Mouse (Mus musculus) C2C12 (cell line): Measurements from ENCODE around the gene Mecom. TPM values are rescaled to one million over a fixed set of nuclear protein-coding genes. Genes with fewer than 3 reads are reported as not detected.

Experiments
- H3K27me3 ChIP-seq: one replicate; pipeline ENCODE4 v1.6.1; 2011; ENCODE audit not compliant: control insufficient read depth, insufficient read depth, insufficient read length
- H3K36me3 ChIP-seq: one replicate; pipeline ENCODE4 v1.6.1; 2011; ENCODE audit not compliant: control insufficient read depth, insufficient read depth
- H3K4me3 ChIP-seq: one replicate; pipeline ENCODE4 v1.5.1; 2011; ENCODE audit warnings: mild to moderate bottlenecking, control low read depth; ENCODE audit not compliant: poor library complexity, insufficient read depth, severe bottlenecking
- H3K79me2 ChIP-seq: one replicate; pipeline ENCODE4 v1.6.1; 2011; ENCODE audit not compliant: control insufficient read depth, insufficient read depth
- H3K79me3 ChIP-seq: one replicate; pipeline ENCODE4 v1.6.1; 2011; ENCODE audit warnings: low read depth, control low read depth
- H3ac ChIP-seq: one replicate; pipeline ENCODE3; 2011; ENCODE audit warnings: low read depth; ENCODE audit not compliant: control insufficient read depth, insufficient read length
- CEBPB ChIP-seq: IDR thresholded peaks from one replicate; pipeline ENCODE4 v1.6.1; 2011; ENCODE audit warnings: low read depth, mild to moderate bottlenecking, control low read depth, moderate library complexity
- CTCF ChIP-seq: IDR thresholded peaks from one replicate; pipeline ENCODE4 v1.5.1; 2011; ENCODE audit not compliant: control insufficient read depth, insufficient read depth, insufficient read length
- FOSL1 ChIP-seq: IDR thresholded peaks from one replicate; pipeline ENCODE4 v1.8.0; 2011; ENCODE audit warnings: mild to moderate bottlenecking, low read length; ENCODE audit not compliant: poor library complexity, insufficient read depth, severe bottlenecking
- MAX ChIP-seq: IDR thresholded peaks from one replicate; pipeline ENCODE4 v1.6.1; 2011; ENCODE audit warnings: mild to moderate bottlenecking, control low read depth
- MYOD1 ChIP-seq: IDR thresholded peaks from one replicate; pipeline ENCODE4 v1.6.1; 2011; ENCODE audit warnings: low read depth; ENCODE audit not compliant: control insufficient read depth, insufficient read length
- MYOG ChIP-seq: IDR thresholded peaks from one replicate; pipeline ENCODE4 v1.6.1; 2011; ENCODE audit not compliant: control insufficient read depth, insufficient read length; ENCODE audit errors: extremely low read depth
- USF1 ChIP-seq: IDR thresholded peaks from one replicate; pipeline ENCODE4 v1.6.1; 2011; ENCODE audit warnings: low read depth, mild to moderate bottlenecking, control low read depth, moderate library complexity
- polyA plus RNA-seq: library from polyadenylated mRNA; unstranded; fragments of >200 nt; fragmentation: generic; extraction: Trizol; gene quantifications from one replicate; pipeline ENCODE4 v1.2.1, GENCODE M21; 2012; ENCODE audit warnings: missing spikeins

The Mecom gene
- polyA plus RNA-seq, 1 experiment = 1.3 TPM

DNA sequence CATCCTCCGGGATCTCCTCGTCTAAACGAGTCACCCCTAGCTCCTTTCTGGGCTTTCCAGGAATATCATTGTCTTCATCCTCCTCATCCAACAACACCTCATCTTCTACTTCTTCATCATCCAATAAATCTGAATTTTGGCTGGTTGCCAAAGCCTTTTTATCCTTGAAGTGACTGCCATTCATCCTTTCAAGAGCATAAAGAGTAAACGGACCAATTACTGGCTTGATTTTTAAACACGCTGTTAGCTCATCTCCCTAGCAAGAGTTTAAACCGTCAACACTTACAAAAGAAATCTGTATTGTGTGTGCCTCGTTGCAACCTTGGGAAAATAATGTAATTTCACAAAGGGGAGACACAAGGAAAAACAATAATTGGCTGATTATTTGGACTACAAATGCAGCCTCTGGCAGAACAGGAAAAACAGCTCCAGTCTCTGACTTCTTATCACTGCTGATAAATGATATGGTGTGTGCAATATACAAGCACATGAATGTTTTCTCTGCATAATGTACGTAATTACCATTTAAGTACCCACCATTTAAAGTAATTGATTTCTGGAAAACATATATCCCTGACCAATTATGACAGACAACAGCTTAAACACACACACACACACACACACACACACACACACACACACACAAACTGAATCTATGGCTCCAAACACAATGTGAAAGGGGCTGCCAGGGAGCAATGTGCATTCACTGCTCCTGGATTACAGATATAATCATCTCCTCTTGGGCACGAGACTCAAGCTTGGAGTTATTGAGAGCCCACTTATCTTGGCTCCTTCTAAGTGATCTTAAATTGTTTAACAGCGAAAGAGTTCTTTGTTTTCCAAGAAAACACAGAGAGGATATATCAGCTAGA, 590.2 kb downstream of the Mecom start:
- TF ChIP-seq MYOD1 (no peak), USF1 (no peak), MYOG (no peak), CTCF (no peak), FOSL1 (no peak), CEBPB (no peak), MAX (no peak)
- no peaks in the 10 kb centered on the region for H3K79me3 ChIP-seq
- H3K79me2 ChIP-seq = no peaks in the 10 kb centered on the region
- H3K36me3 ChIP-seq = no peaks in the 10 kb centered on the region
- no peak overlapping the region for H3ac ChIP-seq
- no peaks in the 10 kb centered on the region for H3K27me3 ChIP-seq
- H3K4me3 ChIP-seq = no peak overlapping the region

- Histone ChIP-seq H3K4me3 (no peak overlapping the region), H3K79me2 (no peaks in the 10 kb centered on the region), H3ac (no peak overlapping the region), H3K27me3 (no peaks in the 10 kb centered on the region), H3K36me3 (no peaks in the 10 kb centered on the region), H3K79me3 (no peaks in the 10 kb centered on the region)
- TF ChIP-seq MAX (no peak), CTCF (no peak), FOSL1 (no peak), CEBPB (no peak), MYOD1 (no peak), MYOG (no peak), USF1 (no peak)
These were observed 594.5 kb downstream of the Mecom start for GRCm38 (mm10) chr3:29953269-29953668.

GRCm38 (mm10) chr3:29950853-29951252, 597.0 kb downstream of the Mecom start:
- Histone ChIP-seq H3K27me3 (no peaks in the 10 kb centered on the region), H3K4me3 (no peak overlapping the region), H3K79me2 (no peaks in the 10 kb centered on the region), H3K79me3 (no peaks in the 10 kb centered on the region), H3ac (no peak overlapping the region), H3K36me3 (no peaks in the 10 kb centered on the region)
- TF ChIP-seq USF1 (no peak), MAX (no peak), FOSL1 (no peak), CTCF (no peak), MYOD1 (no peak), MYOG (no peak), CEBPB (no peak)

DNA sequence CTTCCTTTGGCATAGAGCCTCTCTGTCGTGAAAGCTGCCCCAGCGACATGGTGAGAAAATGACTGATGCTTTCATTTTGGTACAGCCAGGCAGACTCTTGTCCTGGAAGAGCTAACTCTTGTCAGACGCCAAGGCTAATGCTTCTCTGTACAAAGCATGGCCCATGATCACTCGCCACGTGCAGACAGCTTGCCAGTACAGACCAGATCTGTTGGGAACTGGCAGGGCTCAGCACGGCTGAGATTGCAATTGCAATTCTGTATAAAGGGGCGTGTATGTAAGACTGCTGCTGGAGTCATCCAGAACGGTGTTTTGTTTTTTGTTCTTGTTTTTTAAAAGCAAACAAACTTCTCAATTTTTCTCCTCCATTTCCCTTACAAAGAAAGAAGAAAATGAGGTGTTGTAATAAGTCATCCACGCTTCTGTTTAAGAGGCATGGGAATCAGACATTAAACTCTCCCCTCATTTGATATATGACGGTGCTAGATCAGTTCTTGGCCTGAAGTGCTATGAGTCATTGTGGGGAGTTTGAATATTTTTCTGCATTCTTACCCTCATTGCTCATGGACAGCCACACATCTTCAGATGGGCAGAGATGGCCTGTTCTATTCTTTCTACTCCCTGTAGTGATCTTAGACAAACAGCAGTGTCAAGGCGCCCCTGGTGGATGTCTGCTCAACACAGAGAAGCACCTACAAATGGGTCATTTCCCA, 644.1 kb downstream of the Mecom start:
- Histone ChIP-seq H3K27me3 (no peaks in the 10 kb centered on the region), H3K4me3 (no peak overlapping the region), H3K79me2 (no peaks in the 10 kb centered on the region), H3ac (peak overlapping the region; percentile 27), H3K36me3 (no peaks in the 10 kb centered on the region), H3K79me3 (no peaks in the 10 kb centered on the region)
- TF ChIP-seq USF1 = no peak
- TF ChIP-seq MYOD1 = no peak
- peak; percentile 47 for TF ChIP-seq MAX
- TF ChIP-seq CEBPB = no peak
- no peak for TF ChIP-seq FOSL1
- no peak for TF ChIP-seq MYOG
- no peak for TF ChIP-seq CTCF

Other genes with a start within 250 kb of the Mecom start
- 0.02 TPM for gene Actrt3, start 51.9 kb upstream of the Mecom start, polyA plus RNA-seq
- 3.5 TPM for gene Mynn, start 54.1 kb upstream of the Mecom start, polyA plus RNA-seq
- gene Lrriq4, start 96.5 kb upstream of the Mecom start, polyA plus RNA-seq = not detected
- not detected for gene Lrrc34, start 99.9 kb upstream of the Mecom start, polyA plus RNA-seq
- not detected for gene Lrrc31, start 151.8 kb upstream of the Mecom start, polyA plus RNA-seq
- gene Samd7, start 198.3 kb upstream of the Mecom start, polyA plus RNA-seq = not detected
- gene Sec62, start 244.9 kb upstream of the Mecom start, polyA plus RNA-seq = 13.0 TPM